Mouse (Mus musculus) mature B cell (primary cell): ENCODE data around the gene Cramp1l.

Source experiments
- in situ Hi-C: fragments of 300-500 bp; cut with MboI; formaldehyde crosslinking; loops from 2 replicates; pipeline ENCODE4 v1.14.3; 2019

Gene Cramp1l

DNA sequence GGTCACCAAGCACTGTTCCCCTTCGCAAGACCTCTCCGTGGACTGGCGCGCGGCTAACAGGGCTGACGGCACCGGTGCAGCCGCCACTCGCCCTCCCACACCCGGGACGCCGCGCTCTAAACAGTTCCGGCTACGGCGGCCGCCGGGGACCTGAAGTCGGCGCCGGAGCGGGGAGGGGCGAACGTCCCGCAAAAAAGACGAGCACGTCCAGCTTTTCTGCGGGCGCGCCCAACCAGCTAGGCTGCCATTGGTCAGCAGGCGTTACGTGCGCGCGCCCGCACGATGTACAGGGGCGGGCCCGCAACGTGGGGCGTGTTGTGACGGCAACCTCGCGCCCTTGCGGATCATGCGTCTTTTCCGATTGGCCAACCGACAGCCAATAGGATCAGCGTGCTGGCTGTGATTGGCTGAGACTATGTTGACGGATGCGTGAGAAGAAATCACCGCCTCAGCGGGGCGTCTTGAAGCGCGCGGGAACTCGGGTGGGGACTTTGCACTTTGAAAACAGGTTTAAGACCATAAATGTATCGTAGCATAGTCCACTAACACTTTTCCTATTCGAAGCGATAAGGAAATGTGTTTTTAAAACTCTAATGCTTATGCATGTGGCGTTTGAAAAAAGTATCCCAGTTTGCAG, at the start of gene Cramp1l, which contains the start of gene Ift140:
Cramp1l (minus strand) TSS at position 134 of the 637 bp plus-strand sequence.
Ift140 (plus strand) TSS at position 431 of the 637 bp plus-strand sequence.
- in situ Hi-C loops: no loop called here

DNA sequence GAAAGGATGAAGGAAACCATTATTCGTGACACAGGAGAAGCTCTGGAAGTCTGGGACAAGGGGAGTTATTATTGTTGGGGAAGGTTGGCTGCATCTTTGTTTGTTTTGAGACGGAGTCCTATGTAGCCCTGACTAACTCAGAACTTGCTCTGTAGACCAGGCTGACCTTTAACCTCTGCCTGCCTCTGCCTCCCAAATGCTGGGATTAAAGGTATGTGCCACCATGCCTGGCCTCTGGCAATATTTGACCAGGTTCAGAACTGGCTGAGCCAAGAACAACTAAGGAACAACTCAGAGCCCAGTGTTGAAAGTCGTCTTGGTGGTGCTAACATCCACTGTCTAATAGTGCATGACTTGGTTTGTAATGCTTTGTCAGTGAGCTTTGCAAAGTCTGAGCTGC, 49.6 kb upstream of the Cramp1l start:
- in situ Hi-C loops: no loop called here

DNA sequence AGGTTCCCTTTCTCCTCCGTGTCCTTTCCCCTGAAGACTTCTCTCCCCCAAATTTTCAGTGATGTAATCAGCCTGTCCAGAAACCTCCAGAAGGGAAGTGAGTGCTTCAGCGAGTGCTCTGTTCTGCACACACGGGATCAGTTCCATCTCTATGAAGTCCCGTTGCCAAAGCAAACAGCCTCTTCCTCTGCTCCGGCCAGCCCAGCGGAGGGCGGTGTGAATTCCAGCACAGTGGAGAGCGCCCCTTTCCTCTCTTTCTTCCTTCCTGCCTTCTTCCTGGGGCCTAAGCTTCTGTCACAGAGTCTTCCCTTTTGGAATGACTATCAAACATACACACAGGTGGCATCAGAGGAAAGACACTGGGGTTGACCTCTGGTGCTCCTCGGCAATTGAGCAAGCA, 48.8 kb upstream of the Cramp1l start:
- in situ Hi-C loops: no loop called here

DNA sequence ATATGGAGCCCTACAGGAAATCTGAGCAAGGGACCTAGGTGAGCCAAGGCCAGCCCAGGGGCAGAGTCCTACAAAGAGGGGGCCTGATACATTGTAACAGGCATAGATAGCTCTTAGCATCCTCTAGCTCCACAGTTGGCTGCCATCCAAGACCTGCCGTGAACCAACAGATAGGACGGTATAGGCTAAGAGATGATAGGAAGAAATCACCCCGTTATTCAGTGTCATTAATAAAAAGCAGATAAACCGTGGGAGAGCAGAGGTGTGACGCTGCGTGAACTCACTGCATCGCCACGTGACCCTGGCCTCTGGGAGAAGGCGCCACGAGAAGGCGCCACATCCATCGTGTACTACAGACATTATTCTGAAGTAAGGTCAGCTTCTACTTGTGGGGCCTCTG, 48.3 kb upstream of the Cramp1l start:
- in situ Hi-C loops: no loop called here

DNA sequence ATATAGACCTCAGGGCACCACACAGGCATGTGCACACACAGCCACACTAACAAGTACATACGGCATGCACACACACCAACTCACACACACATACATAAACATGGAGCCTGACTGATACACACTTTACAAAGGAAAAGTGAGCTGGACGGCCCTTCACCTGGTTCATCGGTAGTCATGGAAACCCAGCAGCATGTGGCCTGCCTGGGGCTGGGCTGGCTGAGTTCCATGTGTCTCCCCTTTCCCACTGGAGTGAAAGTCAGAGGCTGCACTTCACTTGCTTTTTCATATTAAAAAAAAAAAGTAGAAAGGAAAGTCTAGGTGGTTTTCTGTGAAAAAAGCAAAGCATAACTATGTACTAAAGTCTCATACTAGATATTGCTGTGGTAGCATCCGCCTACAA, 47.7 kb upstream of the Cramp1l start:
- in situ Hi-C loops: no loop called here

DNA sequence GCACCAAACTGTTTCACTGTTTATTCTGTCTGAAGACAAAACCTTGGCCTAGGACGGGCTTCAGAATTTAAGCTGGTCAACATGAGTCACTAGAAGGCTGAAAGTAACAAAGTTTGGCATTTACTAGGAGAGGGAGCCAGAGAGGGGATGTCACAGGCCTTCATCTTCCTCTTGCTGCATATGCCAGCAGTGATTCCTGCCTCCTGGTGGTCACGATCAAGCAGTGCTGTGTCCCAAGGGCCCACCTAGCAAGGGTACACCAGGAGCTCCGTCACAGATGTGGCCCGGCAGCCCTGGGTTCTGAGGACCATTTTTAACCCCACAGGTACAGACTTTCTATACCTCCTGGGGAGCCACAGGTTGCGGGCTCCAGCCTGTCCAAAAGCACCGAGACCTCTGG, 41.5 kb upstream of the Cramp1l start:
- in situ Hi-C loops: no loop called here

DNA sequence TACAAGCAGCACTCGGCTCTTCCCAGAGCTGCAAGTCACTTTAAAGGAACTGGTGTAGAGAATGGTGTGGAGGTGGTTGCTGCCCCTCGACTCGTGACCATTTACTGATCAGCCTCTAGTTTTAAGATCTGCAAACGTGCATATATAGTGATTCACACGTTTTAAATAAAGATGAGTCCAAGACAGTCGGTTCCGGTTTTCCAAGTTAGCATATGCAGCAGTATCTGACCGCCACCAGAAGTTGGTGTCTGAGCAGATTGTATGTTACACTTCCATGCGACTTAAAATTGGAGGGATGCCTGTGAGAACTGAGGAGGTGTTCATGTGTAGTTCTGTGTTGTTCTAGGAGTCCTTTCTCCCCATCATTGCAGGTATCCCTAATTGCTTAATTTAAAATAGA, 37.7 kb upstream of the Cramp1l start:
- in situ Hi-C loops: no loop called here

DNA sequence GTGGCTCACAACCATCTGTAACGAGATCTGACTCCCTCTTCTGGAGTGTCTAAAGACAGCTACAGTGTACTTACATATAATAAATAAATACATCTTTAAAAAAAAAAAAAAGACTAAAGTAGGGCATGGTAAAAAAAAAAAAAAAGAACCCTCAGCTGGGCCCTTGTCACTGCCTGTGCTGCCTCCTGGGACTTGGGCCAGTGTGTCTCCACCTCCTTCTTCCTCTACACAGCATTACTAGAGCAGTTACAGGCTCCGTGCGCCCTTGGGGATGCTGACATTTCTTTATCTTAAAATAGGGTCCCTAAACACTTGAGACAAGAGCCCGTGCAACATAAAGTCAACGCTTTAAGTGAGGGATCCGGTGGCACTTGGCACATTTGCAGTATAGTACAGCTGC, 31.6 kb upstream of the Cramp1l start:
- in situ Hi-C loops: no loop called here

DNA sequence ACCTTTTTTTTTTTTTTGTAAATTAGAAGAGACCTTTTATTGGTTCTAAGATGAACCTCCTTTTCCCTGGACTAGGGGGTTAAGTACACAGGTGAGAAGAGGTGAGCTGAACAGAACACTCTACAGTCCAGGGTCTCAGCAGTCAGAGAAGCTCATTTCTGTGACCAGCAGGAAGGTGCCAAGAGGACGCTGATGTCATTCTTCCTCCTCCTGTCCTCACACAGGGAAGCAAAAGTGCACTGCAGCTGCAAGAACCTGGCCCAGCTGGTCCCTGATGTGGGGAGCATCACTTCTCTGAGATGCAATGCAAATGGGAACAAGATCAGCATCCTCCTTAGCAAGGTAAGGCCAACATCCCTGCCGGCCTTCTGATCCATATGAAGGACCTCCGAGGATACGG, 29.7 kb upstream of the Cramp1l start:
- in situ Hi-C loops: no loop called here

DNA sequence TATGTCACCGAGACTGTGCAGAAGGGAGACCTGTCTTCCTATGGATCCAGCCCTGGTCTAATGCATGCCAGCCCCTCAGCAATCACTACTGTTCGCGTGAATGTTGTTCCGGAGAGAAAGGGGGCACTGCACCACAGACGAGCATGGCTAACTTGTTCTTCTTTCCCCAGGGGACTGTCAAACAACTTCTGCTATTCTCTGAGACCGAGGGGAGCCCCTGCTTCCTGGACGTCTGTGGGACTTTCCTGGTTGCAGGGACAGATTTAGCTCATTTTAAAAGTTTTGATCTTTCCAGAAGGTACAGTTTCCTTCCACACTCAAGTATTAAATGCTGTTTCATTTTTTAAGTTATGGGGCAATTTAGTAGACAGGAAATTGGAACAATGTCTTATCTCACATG, 29.3 kb upstream of the Cramp1l start:
- in situ Hi-C loops: no loop called here

DNA sequence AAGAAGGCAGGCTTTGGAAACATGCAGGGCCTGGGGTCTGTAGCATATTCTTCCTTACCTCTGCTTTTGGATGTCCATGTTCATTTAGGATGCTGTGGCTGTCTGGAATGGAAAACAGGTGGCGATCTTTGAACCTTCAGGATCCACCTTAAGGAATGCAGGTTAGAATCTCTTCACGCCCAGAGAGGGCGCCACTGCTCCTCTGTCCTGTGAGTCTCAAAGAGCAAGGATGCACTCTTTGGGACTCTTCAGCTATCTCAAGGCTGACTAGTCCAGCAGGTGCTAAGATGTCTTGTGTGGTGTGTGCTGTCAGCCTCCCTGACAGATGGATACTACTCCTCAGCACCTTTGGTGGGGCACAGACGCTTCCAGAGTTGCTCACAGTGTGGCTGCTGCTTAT, 20.6 kb upstream of the Cramp1l start:
- in situ Hi-C loops: no loop called here

DNA sequence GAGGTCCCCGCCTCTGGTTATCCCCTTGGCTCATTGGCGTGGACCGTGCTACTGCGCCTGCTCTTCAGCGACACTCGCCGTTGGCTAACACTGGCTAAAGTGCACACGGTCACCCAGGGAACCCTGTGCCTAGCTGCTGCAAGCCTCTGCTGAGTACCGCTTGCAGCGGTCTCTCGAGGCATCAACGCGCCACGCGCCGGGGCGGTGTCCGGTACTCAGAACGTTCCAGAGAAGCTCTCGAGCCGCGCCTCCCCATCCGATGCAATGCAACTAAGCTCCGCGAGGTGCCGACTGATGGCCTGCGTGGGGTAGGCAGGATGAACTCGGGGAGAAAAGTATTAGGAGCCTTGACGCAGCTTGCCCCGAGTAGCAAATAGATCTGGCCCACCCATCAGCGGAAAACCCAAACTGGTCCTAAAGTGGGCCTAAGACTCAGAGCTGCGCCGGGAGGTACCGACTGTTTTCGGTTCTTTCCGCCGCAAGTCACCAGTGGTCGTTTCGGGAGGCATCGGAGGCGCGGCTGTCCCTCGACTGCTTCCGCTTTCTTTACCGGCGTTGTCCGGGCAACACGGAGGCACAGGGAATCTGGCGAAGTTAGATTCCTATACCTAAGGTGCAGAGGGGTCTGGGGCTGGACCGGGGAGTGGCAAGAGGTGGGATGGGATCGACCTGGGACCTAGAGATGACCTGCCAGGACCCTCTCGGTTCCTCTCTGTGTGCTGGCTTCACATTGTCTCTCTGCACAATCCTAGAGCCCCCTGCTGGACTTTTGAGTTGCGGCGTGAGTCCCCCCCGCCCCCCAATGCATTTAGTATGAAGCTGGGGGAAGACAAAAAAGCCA, 924 bp upstream of the Cramp1l start:
- in situ Hi-C loops: no loop called here

DNA sequence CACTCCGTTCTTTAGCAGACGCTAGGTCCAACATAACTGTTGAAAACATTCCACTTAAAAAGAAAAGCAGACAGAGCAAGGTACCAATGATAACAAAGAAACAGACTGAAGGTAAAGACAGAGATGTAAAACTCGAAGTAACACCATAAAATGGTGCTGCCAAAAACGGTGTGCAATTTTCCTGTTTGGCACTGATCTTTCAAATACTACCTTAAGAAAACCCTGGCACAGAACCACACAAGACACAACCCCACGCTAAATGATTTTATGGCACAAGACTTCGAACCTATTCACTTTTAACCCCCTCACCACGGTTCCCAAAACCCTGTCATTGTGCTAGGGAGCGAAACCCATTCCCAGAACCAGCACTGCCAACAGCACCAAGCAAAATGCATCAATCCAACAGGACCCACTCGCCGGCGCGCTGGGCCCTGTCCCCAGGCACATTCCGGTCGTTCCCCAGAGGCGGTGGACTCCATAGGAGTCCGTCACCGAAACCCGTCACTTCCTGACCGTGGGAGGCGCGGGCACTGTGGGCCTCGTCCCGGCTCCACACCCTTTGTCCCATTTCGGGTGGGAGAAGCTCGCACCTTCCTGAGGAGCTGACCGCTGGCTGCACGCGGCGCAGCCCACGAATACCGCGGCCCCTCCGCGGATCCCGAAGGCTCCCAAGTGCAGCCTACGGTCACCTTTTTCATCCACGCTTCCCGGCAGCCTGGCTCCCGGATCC, 582 bp downstream of the Cramp1l start:
- in situ Hi-C loops: no loop called here

DNA sequence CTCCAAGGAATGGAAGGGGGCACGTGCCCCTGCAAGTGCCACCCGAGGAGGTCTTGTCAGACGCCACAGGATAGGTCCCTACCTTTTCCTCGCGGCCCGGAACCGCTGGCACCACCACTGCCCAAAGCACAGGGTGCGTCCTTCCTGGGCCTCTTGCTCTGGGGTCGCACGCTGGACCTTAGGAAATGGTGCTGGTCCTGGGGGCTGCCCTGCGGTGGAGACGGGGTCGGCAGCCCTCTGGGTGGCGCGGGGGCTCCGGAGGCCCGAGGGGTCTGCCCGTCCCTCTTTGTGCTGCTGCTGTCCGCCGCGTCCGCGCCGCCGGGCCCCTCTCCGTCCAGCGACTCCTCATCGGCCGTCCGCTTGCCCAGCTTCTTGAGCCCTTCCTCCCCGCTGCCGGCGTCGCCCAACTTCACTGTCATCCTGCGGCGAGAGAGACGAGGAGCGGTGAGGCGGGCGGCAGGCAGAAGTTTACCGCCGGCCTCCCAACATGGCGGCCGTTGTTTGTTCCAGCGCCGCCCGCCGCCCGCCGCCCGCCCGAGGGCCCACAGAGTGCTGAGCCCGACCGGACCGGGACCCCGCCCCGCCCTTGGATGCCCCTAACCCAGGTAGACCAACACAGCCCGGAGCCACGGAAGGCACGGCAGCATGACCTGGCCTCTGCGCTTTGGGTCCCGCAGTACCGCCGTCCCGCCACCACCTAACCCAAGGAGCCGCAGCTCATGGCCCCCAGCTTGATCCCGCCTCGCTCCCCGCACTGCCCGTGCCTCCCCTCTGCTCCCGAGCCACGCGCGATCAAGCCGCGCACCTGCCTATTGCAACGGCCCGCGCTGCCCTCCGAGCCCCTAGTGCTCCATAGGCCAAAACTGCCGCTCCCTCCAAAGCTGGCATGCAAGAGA, 1.7 kb downstream of the Cramp1l start:
- in situ Hi-C loops: no loop called here

DNA sequence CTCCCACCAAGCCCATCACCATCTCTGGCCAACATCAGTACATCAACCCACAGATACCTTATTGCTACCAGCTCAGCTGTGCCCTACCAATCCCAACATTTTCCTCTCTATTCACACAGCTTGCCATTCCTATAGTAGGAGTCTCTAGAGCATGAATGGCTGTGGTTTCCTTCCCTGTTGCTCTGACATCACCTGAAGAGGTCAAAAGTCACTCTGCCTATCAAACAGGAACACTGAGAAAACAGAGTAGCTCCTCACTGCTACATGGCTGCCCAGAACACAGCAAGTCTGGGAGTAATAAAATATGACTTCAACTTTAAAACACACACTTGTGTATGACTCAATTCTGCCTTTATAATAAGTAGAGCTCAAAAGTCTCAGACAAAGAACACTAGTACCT, 8.1 kb downstream of the Cramp1l start:
- in situ Hi-C loops: no loop called here

DNA sequence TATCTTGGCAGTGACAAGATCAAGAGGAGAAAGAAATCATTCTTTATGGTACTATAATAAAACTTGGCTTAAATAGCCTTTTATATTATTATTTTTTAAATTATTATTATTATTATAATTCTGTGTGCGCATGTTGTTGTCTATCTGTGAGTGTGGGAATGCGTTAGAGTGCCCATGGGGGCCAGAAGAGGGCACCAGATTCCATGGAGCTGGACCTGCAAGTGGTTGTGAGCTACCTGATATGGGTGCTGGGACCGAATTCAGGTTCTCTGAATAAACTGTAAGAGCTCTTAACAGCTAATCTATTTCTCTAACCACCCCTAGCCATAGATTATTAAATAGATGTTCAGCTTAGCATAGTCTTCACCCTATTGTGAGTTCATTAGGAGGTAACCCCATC, 10.5 kb downstream of the Cramp1l start:
- in situ Hi-C loops: no loop called here

DNA sequence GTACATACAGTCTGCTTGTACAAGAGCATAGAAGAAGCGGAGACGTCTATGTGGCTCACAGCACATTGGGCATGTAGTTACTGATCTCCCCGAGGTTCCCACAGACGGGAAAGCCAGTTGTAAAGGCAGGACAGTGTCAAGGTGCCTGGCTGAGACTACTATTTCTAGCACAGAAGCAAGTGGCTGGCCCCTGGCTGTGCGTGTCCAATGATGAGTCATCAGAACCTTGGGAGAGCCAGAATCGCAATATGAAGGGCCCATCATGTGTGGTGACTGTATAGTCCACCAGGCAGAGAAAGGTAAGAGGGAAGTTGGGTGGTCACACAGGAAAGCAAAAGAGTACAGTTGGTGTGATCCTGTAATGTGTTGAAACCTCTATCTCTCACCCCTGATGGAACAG, 20.9 kb downstream of the Cramp1l start:
- in situ Hi-C loops: no loop called here

DNA sequence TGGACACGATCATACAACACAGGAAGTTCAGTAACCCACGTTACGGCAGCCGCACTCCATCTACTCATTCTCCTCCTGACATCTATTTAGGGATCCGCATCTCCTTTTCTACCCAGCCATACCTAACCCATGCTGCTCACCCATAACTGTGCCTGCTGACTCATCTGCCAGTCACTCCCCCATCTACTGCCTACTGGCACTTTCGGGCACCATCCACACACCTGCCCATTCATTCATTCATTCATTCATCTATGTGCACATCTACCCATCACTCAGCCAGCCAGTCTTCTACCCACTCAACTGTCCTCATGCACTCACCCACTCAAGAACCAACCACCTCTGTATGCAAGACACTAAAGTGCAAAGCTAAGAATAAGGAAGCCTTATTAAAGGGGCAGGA, 28.4 kb downstream of the Cramp1l start:
- in situ Hi-C loops: no loop called here

DNA sequence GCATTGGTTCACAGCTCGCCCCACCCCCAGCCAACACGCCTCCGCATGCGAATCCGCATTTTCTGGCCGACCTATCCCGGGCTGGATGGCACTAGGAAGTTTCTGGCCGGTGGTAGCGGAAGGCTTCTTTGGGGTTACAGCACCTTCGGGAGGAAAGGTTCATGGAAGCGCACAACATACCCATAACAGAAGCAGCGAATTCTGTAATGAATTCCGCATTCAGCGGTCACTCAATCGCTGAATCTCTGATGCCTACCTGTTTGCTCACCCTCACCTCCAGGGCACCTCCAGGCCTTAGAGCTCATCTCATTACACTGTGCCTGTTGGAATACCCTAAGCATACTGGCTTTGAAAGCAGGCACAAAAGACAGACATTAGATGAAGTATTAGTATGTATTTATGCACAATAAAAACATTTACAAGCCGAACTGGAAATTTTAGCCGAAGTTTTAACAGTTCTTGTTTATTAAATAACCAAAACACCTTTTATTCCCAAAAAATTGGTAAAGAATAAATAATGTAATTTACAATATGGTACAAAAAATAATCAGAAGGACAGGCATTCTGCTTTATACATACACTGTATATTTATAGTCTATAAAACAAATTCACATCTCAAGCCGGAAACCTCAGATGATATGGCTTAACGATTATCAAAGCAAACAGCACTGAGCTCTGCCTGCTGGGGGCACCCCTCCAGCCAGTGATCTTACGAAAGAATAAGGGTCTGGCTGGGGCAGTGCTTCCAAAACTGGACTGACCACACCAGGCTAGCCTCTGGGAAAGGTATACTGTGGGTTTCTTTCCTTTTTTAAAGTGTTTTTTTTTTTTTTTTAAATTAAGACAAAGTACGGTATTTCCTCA, 54.5 kb downstream of the Cramp1l start:
- in situ Hi-C loops: no loop called here

DNA sequence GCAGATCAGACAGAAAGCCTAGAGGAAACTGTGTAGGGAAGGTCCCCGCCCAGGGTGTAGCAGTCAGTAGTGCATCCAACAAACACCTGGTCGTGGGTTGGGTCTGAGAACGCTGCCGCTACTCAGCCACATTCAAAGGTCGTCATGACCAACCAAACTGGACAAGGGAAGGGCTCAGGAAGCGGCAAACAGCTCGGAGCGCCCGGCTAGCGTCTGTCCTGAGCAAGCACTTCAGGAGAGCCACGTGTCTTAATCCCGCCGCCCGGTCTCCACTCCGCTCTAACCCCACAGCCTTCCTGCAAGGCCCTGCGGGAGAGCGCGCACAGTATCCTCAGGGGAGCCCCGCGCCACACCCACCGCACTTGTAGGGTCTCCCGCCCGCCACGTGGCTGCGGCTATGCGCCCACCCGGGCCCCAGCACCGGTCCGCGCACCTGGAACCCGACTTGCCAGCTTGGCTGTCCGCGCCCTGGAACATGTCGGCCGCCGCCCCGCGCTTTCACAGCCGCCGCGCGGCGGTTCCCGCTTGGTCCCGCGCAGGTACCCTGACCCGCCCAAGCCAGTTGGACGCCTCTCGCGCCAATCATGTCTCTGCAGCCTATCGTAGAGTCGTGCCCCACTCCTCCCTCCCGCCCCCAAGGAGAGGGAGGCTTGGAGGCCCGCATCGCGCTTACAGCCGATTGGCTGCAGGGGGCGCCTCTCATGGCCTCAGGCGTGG, 55.3 kb downstream of the Cramp1l start, which contains the start of gene Jpt2:
Jpt2 (minus strand) TSS at position 555 of the 717 bp plus-strand sequence.
- in situ Hi-C loops: no loop called here
